Mouse (Mus musculus) small intestine, adult 2 months (tissue): ENCODE results near the gene Enthd1. TPM values are rescaled to one million over a fixed set of nuclear protein-coding genes. Genes with fewer than 3 reads are reported as not detected.

Experiments used
- H3K27ac ChIP-seq: fragments of 200-500 bp; 2 replicates; pipeline ENCODE4 v1.5.1; 2012; ENCODE audit warnings: low read depth, low read length, control low read depth, inconsistent platforms; ENCODE audit not compliant: insufficient read depth
- H3K27me3 ChIP-seq: fragments of 200-500 bp; 2 replicates; pipeline ENCODE4 v1.6.1; 2012; ENCODE audit warnings: mild to moderate bottlenecking, moderate library complexity, low read length, inconsistent platforms; ENCODE audit not compliant: control insufficient read depth, insufficient read depth
- H3K36me3 ChIP-seq: fragments of 200-500 bp; 2 replicates; pipeline ENCODE4 v1.6.1; 2012; ENCODE audit warnings: mild to moderate bottlenecking, low read length, control low read depth, inconsistent platforms; ENCODE audit not compliant: control insufficient read depth, insufficient read depth
- H3K4me1 ChIP-seq: fragments of 200-500 bp; 2 replicates; pipeline ENCODE4 v1.6.1; 2012; ENCODE audit warnings: low read length, inconsistent platforms, mixed read lengths; ENCODE audit not compliant: control insufficient read depth, insufficient read depth, insufficient read length
- H3K4me3 ChIP-seq: fragments of 200-500 bp; 2 replicates; pipeline ENCODE4 v1.5.1; 2012; ENCODE audit warnings: low read depth, mild to moderate bottlenecking, control low read depth, inconsistent platforms, low read length, moderate library complexity
- CTCF ChIP-seq: fragments of 200-500 bp; IDR thresholded peaks from 2 replicates; pipeline ENCODE4 v1.5.1; 2012; ENCODE audit warnings: low read depth, mild to moderate bottlenecking, control low read depth, inconsistent platforms, low read length, moderate library complexity, mixed read lengths; ENCODE audit not compliant: insufficient replicate concordance, insufficient read length; ENCODE audit errors: extremely low read depth
- POLR2A ChIP-seq: fragments of 200-500 bp; IDR thresholded peaks from 2 replicates; pipeline ENCODE4 v1.6.1; 2012; ENCODE audit warnings: low read depth, mild to moderate bottlenecking, control low read depth, inconsistent platforms, low read length, moderate library complexity
- WGBS: fragments of 180-500 bp; shearing (Covaris S2); methylation state at CpG from one replicate; pipeline ENCODE4 v1.1.7; 2018; 5-methylcytosine and 5-hydroxymethylcytosine counted together
- polyA plus RNA-seq: library from polyadenylated mRNA; depleted of rRNA; stranded (reverse); fragments of >200 nt; gene quantifications from 2 replicates; pipeline ENCODE4 v1.2.3, GENCODE M21; 2012

Gene Enthd1
- polyA plus RNA-seq, 1 experiment, result not detected

GRCm38 (mm10) chr15:80559978-80560377 lies 5.0 kb downstream of the Enthd1 start:
- H3K27ac ChIP-seq, result no peak overlapping the region
- no peaks in the 10 kb centered on the region for H3K36me3 ChIP-seq

GRCm38 (mm10) chr15:80559534-80559933 lies 5.4 kb downstream of the Enthd1 start:
- 43% methylated on average over 12 of the region's 12 CpGs for WGBS
- H3K4me3 ChIP-seq, result no peak overlapping the region
- no peak overlapping the region for H3K27ac ChIP-seq
- H3K27me3 ChIP-seq, result peaks cover 2% of the 10 kb centered on the region; the same call in 1 of the 2 replicates
- TF ChIP-seq CTCF, result no peak
- TF ChIP-seq POLR2A, result no peak
- no peaks in the 10 kb centered on the region for H3K4me1 ChIP-seq
- H3K36me3 ChIP-seq, result no peaks in the 10 kb centered on the region

More at GRCm38 (mm10) chr15:80559978-80560377, 5.0 kb downstream of the Enthd1 start:
- peaks cover 2% of the 10 kb centered on the region; the same call in 1 of the 2 replicates for H3K27me3 ChIP-seq
- H3K4me1 ChIP-seq, result no peaks in the 10 kb centered on the region
- TF ChIP-seq CTCF (no peak), POLR2A (no peak)
- 55% methylated on average over 14 of the region's 14 CpGs for WGBS
- no peak overlapping the region for H3K4me3 ChIP-seq

- H3K4me1 ChIP-seq, result no peaks in the 10 kb centered on the region
- peaks cover 2% of the 10 kb centered on the region; the same call in 1 of the 2 replicates for H3K27me3 ChIP-seq
- no peak overlapping the region for H3K4me3 ChIP-seq
- H3K36me3 ChIP-seq, result no peaks in the 10 kb centered on the region
- TF ChIP-seq POLR2A (no peak), CTCF (no peak; the same call in 1 of the 2 replicates)
- no peak overlapping the region for H3K27ac ChIP-seq
- WGBS, result 76% methylated on average over 4 of the region's 4 CpGs
Observed at GRCm38 (mm10) chr15:80557745-80558144, 7.2 kb downstream of the Enthd1 start.

- no peak overlapping the region for H3K27ac ChIP-seq
- H3K36me3 ChIP-seq, result no peaks in the 10 kb centered on the region
- 39% methylated on average over 2 of the region's 2 CpGs for WGBS
- no peak overlapping the region for H3K4me3 ChIP-seq
- no peaks in the 10 kb centered on the region for H3K4me1 ChIP-seq
- H3K27me3 ChIP-seq, result peaks cover 2% of the 10 kb centered on the region; the same call in 1 of the 2 replicates
- no peak for TF ChIP-seq CTCF
- no peak for TF ChIP-seq POLR2A
Observed at GRCm38 (mm10) chr15:80556021-80556420, 8.9 kb downstream of the Enthd1 start.

GRCm38 (mm10) chr15:80554860-80555822 lies 9.8 kb downstream of the Enthd1 start:
- no peaks in the 10 kb centered on the region for H3K36me3 ChIP-seq
- TF ChIP-seq POLR2A (no peak), CTCF (no peak)
- H3K4me1 ChIP-seq, result no peaks in the 10 kb centered on the region
- WGBS, result 86% methylated on average over 6 of the region's 6 CpGs
- H3K4me3 ChIP-seq, result no peak overlapping the region
- no peak overlapping the region for H3K27ac ChIP-seq
- H3K27me3 ChIP-seq, result peaks cover 2% of the 10 kb centered on the region; the same call in 1 of the 2 replicates

- TF ChIP-seq CTCF (no peak), POLR2A (no peak)
- H3K27ac ChIP-seq, result no peak overlapping the region
Observed at GRCm38 (mm10) chr15:80545430-80545829, 19.5 kb downstream of the Enthd1 start.

GRCm38 (mm10) chr15:80544115-80544514 lies 20.8 kb downstream of the Enthd1 start:
- Histone ChIP-seq H3K4me1 (no peaks in the 10 kb centered on the region), H3K36me3 (no peaks in the 10 kb centered on the region), H3K27me3 (no peaks in the 10 kb centered on the region), H3K4me3 (no peak overlapping the region), H3K27ac (no peak overlapping the region)
- TF ChIP-seq POLR2A, result no peak
- no peak for TF ChIP-seq CTCF
- 22% methylated on average over 3 of the region's 3 CpGs for WGBS

More at GRCm38 (mm10) chr15:80545430-80545829, 19.5 kb downstream of the Enthd1 start:
- 19% methylated on average over 6 of the region's 6 CpGs for WGBS
- Histone ChIP-seq H3K36me3 (no peaks in the 10 kb centered on the region), H3K4me1 (no peaks in the 10 kb centered on the region), H3K27me3 (no peaks in the 10 kb centered on the region), H3K4me3 (no peak overlapping the region)
